Mouse (Mus musculus) heart, adult 8-10 months (tissue): ENCODE measurements at regions not wholly inside any gene's neighbourhood (a gene's known extent, or its start where the extent isn't known, plus 50 kb on each side); places are given as distances from the start of the nearest gene placed in this dataset.
"Not testable (repeated sequence)": the region's sequence is repeated elsewhere in the genome, so short reads cannot be mapped to it uniquely, and the experiment has no call there.

Experiments used
- DNase-seq: peaks from one replicate; pipeline ENCODE4 v3.0.0; 2022; ENCODE audit warnings: low spot score

DNA sequence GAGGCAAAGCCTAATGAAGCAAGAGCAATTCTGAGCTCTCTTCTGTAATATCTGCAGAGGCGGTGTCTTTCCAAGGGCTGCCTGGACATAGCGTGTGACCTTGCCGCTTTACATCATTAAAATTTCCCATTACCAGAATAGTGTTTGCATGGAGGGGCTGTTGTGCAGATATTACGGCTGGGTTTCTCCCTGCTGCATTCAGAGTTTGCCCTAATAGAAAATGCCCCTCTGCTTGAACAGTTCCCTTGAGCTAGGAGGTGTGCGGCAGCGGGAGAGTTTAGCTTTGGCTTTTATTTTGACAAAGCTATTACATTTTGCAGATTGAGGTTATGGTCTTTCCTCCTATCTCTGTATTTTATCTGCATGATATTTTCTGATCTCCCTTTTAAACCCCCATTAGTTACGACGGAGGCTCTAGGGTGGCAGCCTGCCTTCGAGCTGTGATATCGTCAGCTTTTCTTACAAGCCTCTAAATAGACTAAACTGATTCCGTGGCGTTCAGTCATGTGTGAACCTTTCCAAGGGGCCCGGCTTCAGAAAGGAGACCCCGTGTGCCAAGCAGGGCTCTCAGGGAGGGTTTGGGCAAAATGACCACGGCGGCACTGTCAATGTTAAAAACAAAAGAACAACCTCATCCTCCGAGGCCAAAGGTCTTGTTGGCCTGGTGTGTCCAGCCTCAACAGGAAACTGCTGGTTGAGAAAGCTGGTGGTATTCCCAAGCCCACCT, 182.2 kb upstream of the Pmfbp1 start:
- no peak for DNase-seq

DNA sequence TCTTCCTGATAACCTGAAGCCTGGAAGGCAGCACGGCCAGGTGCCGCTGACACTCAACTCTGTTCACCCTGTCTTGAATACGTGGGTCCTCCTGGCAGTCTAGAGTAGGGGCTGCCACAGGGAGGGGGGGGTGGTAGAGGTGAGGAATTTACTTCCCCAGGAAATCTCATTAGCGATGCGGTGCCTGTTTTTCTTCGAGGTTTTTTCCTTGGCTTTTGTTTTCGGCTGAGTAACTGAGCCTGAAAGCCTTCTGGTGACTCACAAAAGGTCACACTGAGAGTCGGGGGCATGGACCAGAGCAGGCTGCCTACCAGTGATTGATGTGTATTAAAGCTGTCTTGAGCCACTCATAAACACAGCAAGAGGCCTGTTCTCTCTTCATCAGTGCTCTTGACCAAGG, 181.1 kb upstream of the Pmfbp1 start:
- DNase-seq, result no peak

- DNase-seq, result no peak
Observed at GRCm38 (mm10) chr8:109320955-109321354, 172.9 kb upstream of the Pmfbp1 start.

- no peak for DNase-seq
Observed at GRCm38 (mm10) chr8:109323351-109323750, 170.5 kb upstream of the Pmfbp1 start.

GRCm38 (mm10) chr8:109324241-109324640, 169.6 kb upstream of the Pmfbp1 start:
- DNase-seq, result no peak

GRCm38 (mm10) chr8:109336203-109336602, 157.6 kb upstream of the Pmfbp1 start:
- DNase-seq, result no peak

- no peak for DNase-seq
Observed at GRCm38 (mm10) chr8:109338220-109338835, 155.5 kb upstream of the Pmfbp1 start.

- DNase-seq, result not testable (repeated sequence)
Observed at GRCm38 (mm10) chr8:109340647-109341046, 153.2 kb upstream of the Pmfbp1 start.

GRCm38 (mm10) chr8:109355168-109355567, 138.7 kb upstream of the Pmfbp1 start:
- no peak for DNase-seq

DNA sequence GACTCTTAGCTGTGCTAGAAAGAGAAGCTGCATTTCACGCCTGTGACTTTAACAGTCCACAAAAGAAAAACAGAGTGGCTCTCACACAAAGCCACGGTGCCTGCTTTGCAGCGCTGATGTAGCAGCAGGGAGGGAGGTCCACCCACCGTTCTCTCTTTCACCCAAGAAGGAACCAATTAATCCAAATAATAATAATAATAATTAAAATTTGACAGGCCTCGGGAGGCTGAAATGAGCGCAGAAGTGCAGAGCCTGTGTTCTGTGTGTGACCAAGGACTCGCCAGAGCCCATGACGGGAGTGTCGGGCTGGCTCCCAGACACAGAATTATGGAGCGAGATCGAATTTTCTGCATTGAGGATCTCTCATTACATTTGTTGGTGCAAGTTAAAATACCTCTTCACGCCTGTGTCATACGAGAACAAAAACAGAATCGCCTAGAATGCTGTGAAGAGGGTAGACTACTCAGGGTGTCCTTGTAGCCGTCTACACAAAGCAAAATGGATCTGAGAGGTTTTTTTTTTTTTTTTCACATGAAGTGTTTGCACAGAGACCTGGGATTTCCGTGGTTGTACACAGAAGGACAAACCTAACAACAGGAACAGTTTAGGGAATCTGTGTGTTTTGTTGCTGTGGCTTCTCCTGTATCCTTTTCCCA, 134.3 kb upstream of the Pmfbp1 start:
- no peak for DNase-seq

GRCm38 (mm10) chr8:109360081-109360715, 133.6 kb upstream of the Pmfbp1 start:
- DNase-seq, result no peak

- DNase-seq, result no peak
Observed at GRCm38 (mm10) chr8:109360904-109361303, 132.9 kb upstream of the Pmfbp1 start.

- no peak for DNase-seq
Observed at GRCm38 (mm10) chr8:109361575-109362361, 132.1 kb upstream of the Pmfbp1 start.

- no peak for DNase-seq
Observed at GRCm38 (mm10) chr8:109363185-109363845, 130.5 kb upstream of the Pmfbp1 start.

- DNase-seq, result no peak
Observed at GRCm38 (mm10) chr8:109373977-109374376, 119.8 kb upstream of the Pmfbp1 start.

GRCm38 (mm10) chr8:109384881-109385280, 108.9 kb upstream of the Pmfbp1 start:
- DNase-seq, result no peak

GRCm38 (mm10) chr8:109395133-109395855, 98.5 kb upstream of the Pmfbp1 start:
- DNase-seq, result no peak

DNA sequence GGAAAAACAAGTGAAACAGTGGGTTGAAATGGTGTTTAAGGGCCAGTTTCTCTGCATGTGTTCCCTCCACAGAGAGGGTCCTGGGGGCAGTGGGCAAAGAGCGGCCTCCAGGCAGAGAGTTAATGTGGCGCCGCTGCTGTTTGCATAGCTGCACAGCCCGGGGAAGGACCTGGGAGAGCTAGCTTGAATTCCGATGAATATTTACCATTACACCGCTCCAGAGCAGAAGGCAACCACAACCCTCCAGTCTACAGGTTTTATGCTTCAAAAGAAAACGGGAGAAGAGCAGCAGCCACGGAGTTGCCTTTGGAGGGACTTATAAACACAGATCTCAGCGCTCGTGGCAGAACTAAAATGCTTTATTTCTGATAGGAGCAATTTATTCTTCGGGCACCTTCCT, 94.2 kb upstream of the Pmfbp1 start:
- no peak for DNase-seq

DNA sequence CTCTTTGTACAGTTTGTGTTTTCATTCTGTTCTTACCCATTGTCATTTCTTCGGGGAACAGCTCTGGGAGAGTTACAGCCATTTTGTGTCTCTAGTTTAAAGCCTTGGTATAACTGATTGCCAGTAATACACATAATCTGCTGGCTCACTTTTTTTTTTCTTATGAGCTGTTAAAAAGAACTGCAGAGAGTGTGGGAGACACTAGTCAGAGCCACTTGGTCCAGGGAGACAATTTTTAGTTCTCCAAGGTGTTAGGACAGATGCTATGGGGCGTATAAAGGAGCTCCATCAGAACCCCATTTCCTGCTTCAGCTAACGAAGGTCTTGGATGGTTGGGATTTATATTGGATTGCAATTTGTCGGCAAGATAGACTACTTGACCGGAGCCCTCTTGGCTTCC, 93.6 kb upstream of the Pmfbp1 start:
- no peak for DNase-seq

DNA sequence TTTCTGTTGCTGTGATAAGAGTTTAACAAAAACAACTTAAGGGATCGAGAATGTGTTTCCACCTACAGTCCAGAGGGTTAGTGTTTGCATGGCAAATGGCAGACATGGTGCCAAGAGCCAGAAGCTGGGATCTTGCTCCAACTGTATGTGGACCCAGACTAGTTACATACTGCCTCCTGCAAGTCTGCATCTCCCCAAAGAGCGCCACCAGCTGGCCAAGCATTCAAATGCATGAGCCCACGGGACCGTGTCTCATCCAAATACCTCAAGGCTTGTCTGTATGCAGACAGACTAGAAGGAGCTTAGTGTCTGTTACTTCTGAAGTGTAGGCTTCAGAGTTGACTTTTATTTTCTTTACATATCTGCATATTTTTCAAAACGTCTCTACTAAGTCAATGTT, 85.9 kb upstream of the Pmfbp1 start:
- no peak for DNase-seq
